Mouse (Mus musculus): Measurements from ENCODE around the gene Dnajc10.

GRCm38 (mm10) chr2:80314201-80314600 lies 1.1 kb upstream of the Dnajc10 start:
- TF ChIP-seq CTCF (IDR thresholded peaks at IDR 0.05; ENCODE audit: borderline replicate concordance, insufficient read depth, low read length) (no peak), POLR2A (IDR thresholded peaks at IDR 0.05; ENCODE audit: low read depth, low read length) (no peak)

Measured in embryonic fibroblast, embryonic 13.5 days (primary cell).